Mouse (Mus musculus) retina, adult 2 months (tissue): ENCODE data around the gene Tmem41a.

Experiments
- DNase-seq: peaks from one replicate; pipeline ENCODE4 v3.0.0-alpha.2; 2012; ENCODE audit warnings: low read depth, low spot score

Tmem41a gene

GRCm38 (mm10) chr16:21904636-21905035, 42.7 kb downstream of the Tmem41a start:
- DNase-seq, result no peak

DNA sequence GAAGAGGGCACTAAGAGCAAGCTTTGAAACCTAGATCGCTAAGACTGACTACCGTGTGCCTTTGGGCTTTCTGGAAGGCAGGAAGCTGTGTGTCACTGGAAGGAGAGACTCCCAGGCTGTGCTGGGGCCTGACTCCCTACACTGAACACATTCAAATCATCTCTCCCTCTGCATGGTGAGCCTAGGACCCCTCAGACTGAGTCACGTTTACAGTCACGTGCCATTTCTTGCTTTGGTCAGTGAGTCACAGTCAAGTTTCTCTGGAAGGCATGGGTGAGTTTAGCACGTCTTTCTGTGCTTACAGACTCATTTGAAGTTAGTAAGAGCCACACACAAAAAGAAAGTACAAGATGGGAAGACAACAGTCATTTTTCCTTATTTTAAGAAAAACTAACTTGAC, 46.1 kb downstream of the Tmem41a start:
- DNase-seq, result no peak

GRCm38 (mm10) chr16:21893890-21894289, 53.5 kb downstream of the Tmem41a start:
- DNase-seq, result no peak

GRCm38 (mm10) chr16:21887601-21888000, 59.8 kb downstream of the Tmem41a start:
- no peak for DNase-seq
